Mouse (Mus musculus): Measurements from ENCODE around the gene Tbrg4.

- no peak for TF ChIP-seq CTCF (IDR thresholded peaks at IDR 0.05; ENCODE audit: borderline replicate concordance, insufficient read depth, low read length)
- TF ChIP-seq POLR2A (IDR thresholded peaks at IDR 0.05; ENCODE audit: low read depth, low read length) = no peak
Measured at GRCm38 (mm10) chr11:6615250-6616205, 10.3 kb downstream of the Tbrg4 start.
